Mouse (Mus musculus) B cell, adult 2 months (primary cell): ENCODE results near the gene Atcay.
A peak's percentile ranks its signal among the peaks of the same experiment; 100 is the strongest.
"Not testable (repeated sequence)": the region's sequence is repeated elsewhere in the genome, so short reads cannot be mapped to it uniquely, and the experiment has no call there.

Source experiments
- DNase-seq, 2 experiments: peaks; one replicate each; pipeline ENCODE4 v3.0.0; 2022

The Atcay gene

GRCm38 (mm10) chr10:81198230-81198629, 32.4 kb downstream of the Atcay start:
- DNase-seq: peak; percentile 83 to 86

GRCm38 (mm10) chr10:81197305-81197704, 33.3 kb downstream of the Atcay start:
- DNase-seq: no peak

- DNase-seq: no peak
Measured at GRCm38 (mm10) chr10:81196470-81197065, 34.1 kb downstream of the Atcay start.

GRCm38 (mm10) chr10:81195300-81195699, 35.3 kb downstream of the Atcay start:
- no peak for DNase-seq

- peak; percentile 75 to 78 for DNase-seq
Measured at GRCm38 (mm10) chr10:81193991-81194774, 36.5 kb downstream of the Atcay start.

GRCm38 (mm10) chr10:81192968-81193501, 37.6 kb downstream of the Atcay start:
- peak; percentile 51 to 56 for DNase-seq

GRCm38 (mm10) chr10:81192270-81192967, 38.2 kb downstream of the Atcay start:
- DNase-seq: peak; percentile 85 to 92

GRCm38 (mm10) chr10:81191342-81191982, 39.2 kb downstream of the Atcay start:
- no peak for DNase-seq

- DNase-seq: no peak
Measured at GRCm38 (mm10) chr10:81190912-81191321, 39.7 kb downstream of the Atcay start.

GRCm38 (mm10) chr10:81190236-81190911, 40.3 kb downstream of the Atcay start:
- peak; percentile 54 to 56 for DNase-seq

- no peak for DNase-seq
Measured at GRCm38 (mm10) chr10:81189821-81190220, 40.8 kb downstream of the Atcay start.

- DNase-seq: no peak
Measured at GRCm38 (mm10) chr10:81187161-81187560, 43.5 kb downstream of the Atcay start.

GRCm38 (mm10) chr10:81184765-81185164, 45.9 kb downstream of the Atcay start:
- DNase-seq: no peak

- no peak for DNase-seq
Measured at GRCm38 (mm10) chr10:81183805-81184204, 46.8 kb downstream of the Atcay start, which contains the start of gene 4930442H23Rik. TSS of gene 4930442H23Rik (minus strand) at chr10:81183849.

GRCm38 (mm10) chr10:81182336-81183333, 48.0 kb downstream of the Atcay start, which contains the start of gene Dapk3:
TSS of gene Dapk3 (plus strand) at chr10:81183005.
- peak; percentile 94 for DNase-seq

- DNase-seq: not testable (repeated sequence)
Measured at GRCm38 (mm10) chr10:81181860-81182259, 48.8 kb downstream of the Atcay start.

- DNase-seq: no peak
Measured at GRCm38 (mm10) chr10:81180946-81181345, 49.7 kb downstream of the Atcay start.

- DNase-seq: no peak
Measured at GRCm38 (mm10) chr10:81179451-81180342, 50.9 kb downstream of the Atcay start.

GRCm38 (mm10) chr10:81178927-81179326, 51.7 kb downstream of the Atcay start:
- DNase-seq: no peak
